Mouse (Mus musculus) embryonic facial prominence, embryonic 11.5 days (tissue): Measurements from ENCODE around the gene Selp. TPM values are rescaled to one million over a fixed set of nuclear protein-coding genes. Genes with fewer than 3 reads are reported as not detected.

Experiments
- ATAC-seq: fragments of 200-750 bp; cut with Nextera tagmentation; replicated peaks from 2 replicates; pipeline ENCODE4 v1.8.0; 2017; ENCODE audit warnings: low read depth; ENCODE audit not compliant: insufficient number of reproducible peaks, low FRiP score, low TSS enrichment
- DNase-seq: peaks from one replicate; pipeline ENCODE4 v3.0.0-alpha.2; 2015; ENCODE audit warnings: low spot score
- H3K27ac ChIP-seq: fragments of 300-500 bp; sonication (generic); replicated peaks from 2 replicates; pipeline ENCODE4 v1.5.1; 2014; ENCODE audit warnings: mild to moderate bottlenecking, low read depth, low read length, control low read depth
- H3K27me3 ChIP-seq: fragments of 300-500 bp; sonication (generic); 2 replicates; pipeline ENCODE4 v1.6.1; 2014; ENCODE audit warnings: mild to moderate bottlenecking, low read length, moderate library complexity, mixed read lengths; ENCODE audit not compliant: control insufficient read depth, insufficient read depth
- H3K36me3 ChIP-seq: fragments of 300-500 bp; sonication (generic); replicated peaks from 2 replicates; pipeline ENCODE4 v1.6.1; 2014; ENCODE audit warnings: low read depth, mild to moderate bottlenecking, low read length, moderate library complexity, mixed read lengths; ENCODE audit not compliant: control insufficient read depth, insufficient read depth
- H3K4me1 ChIP-seq: fragments of 300-500 bp; sonication (generic); 2 replicates; pipeline ENCODE4 v1.6.1; 2014; ENCODE audit warnings: low read length, mixed read lengths; ENCODE audit not compliant: control insufficient read depth, insufficient read depth
- H3K4me2 ChIP-seq: fragments of 300-500 bp; sonication (generic); 2 replicates; pipeline ENCODE4 v1.6.1; 2014; ENCODE audit warnings: low read depth, mild to moderate bottlenecking, control low read depth, low read length, moderate library complexity
- H3K4me3 ChIP-seq: fragments of 300-500 bp; sonication (generic); 2 replicates; pipeline ENCODE4 v1.5.1; 2014; ENCODE audit warnings: low read depth, low read length, control low read depth
- H3K9ac ChIP-seq: fragments of 300-500 bp; sonication (generic); replicated peaks from 2 replicates; pipeline ENCODE4 v1.6.1; 2014; ENCODE audit warnings: mild to moderate bottlenecking, control low read depth, low read length
- H3K9me3 ChIP-seq: fragments of 300-500 bp; sonication (generic); replicated peaks from 2 replicates; pipeline ENCODE4 v1.6.1; 2016; ENCODE audit warnings: mild to moderate bottlenecking, low read length, inconsistent platforms, mixed read lengths; ENCODE audit not compliant: control insufficient read depth
- WGBS: fragments of 180-500 bp; shearing (Covaris S2); extraction: QIAGEN DNeasy Blood & Tissue Kit; methylation state at CpG from one replicate; pipeline ENCODE4 v1.1.7; 2014; 5-methylcytosine and 5-hydroxymethylcytosine counted together
- polyA plus RNA-seq: library from polyadenylated mRNA; unstranded; fragments of >200 nt; fragmentation: Nextera tagmentation; extraction: Ambion mirVana; gene quantifications from 2 replicates; pipeline ENCODE4 v1.2.1, GENCODE M21; 2014

Selp gene
- polyA plus RNA-seq: 0.07 TPM in 1 of 2 replicates, not detected in the other

- Histone ChIP-seq H3K4me2 (no peak within 1 kb of the TSS), H3K27me3 (no peaks in the 10 kb centered on the region), H3K9ac (no peak within 1 kb of the TSS), H3K9me3 (no peaks in the 10 kb centered on the region), H3K36me3 (no peaks in the 10 kb centered on the region), H3K27ac (no peak within 1 kb of the TSS), H3K4me1 (no peaks in the 10 kb centered on the region), H3K4me3 (no peak within 1 kb of the TSS)
- no peak for DNase-seq
- no peak for ATAC-seq
- WGBS: 72% methylated on average over 8 of the region's 8 CpGs
Measured at GRCm38 (mm10) chr1:164114947-164115493, at the start of gene Selp. Selp (plus strand) TSS chr1:164115264.

GRCm38 (mm10) chr1:164069261-164069660, 45.8 kb upstream of the Selp start:
- no peaks in the 10 kb centered on the region for H3K4me1 ChIP-seq
- ATAC-seq: no peak
- no peak overlapping the region for H3K9ac ChIP-seq
- no peaks in the 10 kb centered on the region for H3K27me3 ChIP-seq
- DNase-seq: no peak
- no peak overlapping the region for H3K4me2 ChIP-seq
- H3K36me3 ChIP-seq: no peaks in the 10 kb centered on the region
- no peak overlapping the region for H3K4me3 ChIP-seq
- no peaks in the 10 kb centered on the region for H3K9me3 ChIP-seq
- H3K27ac ChIP-seq: no peak overlapping the region

GRCm38 (mm10) chr1:164070461-164070860, 44.6 kb upstream of the Selp start:
- no peaks in the 10 kb centered on the region for H3K4me1 ChIP-seq
- H3K27ac ChIP-seq: no peak overlapping the region
- ATAC-seq (no peak), DNase-seq (no peak)
- no peak overlapping the region for H3K4me2 ChIP-seq
- no peak overlapping the region for H3K9ac ChIP-seq
- no peaks in the 10 kb centered on the region for H3K27me3 ChIP-seq
- no peaks in the 10 kb centered on the region for H3K9me3 ChIP-seq
- H3K4me3 ChIP-seq: no peak overlapping the region
- no peaks in the 10 kb centered on the region for H3K36me3 ChIP-seq
- WGBS: 89% methylated on average over 4 of the region's 4 CpGs

- Histone ChIP-seq H3K9me3 (no peaks in the 10 kb centered on the region), H3K27me3 (no peaks in the 10 kb centered on the region), H3K9ac (no peak overlapping the region), H3K36me3 (no peaks in the 10 kb centered on the region), H3K27ac (no peak overlapping the region), H3K4me2 (no peak overlapping the region), H3K4me3 (no peak overlapping the region), H3K4me1 (no peaks in the 10 kb centered on the region)
- no peak for DNase-seq
- WGBS: 80% methylated on average over 7 of the region's 7 CpGs
- no peak for ATAC-seq
Measured at GRCm38 (mm10) chr1:164071111-164071510, 44.0 kb upstream of the Selp start.

GRCm38 (mm10) chr1:164072001-164072400, 43.1 kb upstream of the Selp start:
- Histone ChIP-seq H3K27ac (no peak overlapping the region), H3K27me3 (no peaks in the 10 kb centered on the region), H3K4me2 (no peak overlapping the region), H3K36me3 (no peaks in the 10 kb centered on the region), H3K9me3 (no peaks in the 10 kb centered on the region), H3K9ac (no peak overlapping the region), H3K4me1 (no peaks in the 10 kb centered on the region), H3K4me3 (no peak overlapping the region)
- ATAC-seq (no peak), DNase-seq (no peak)
- WGBS: 94% methylated on average over 4 of the region's 4 CpGs

GRCm38 (mm10) chr1:164073091-164073490, 42.0 kb upstream of the Selp start:
- no peak for ATAC-seq
- no peaks in the 10 kb centered on the region for H3K4me1 ChIP-seq
- no peak for DNase-seq
- H3K9me3 ChIP-seq: no peaks in the 10 kb centered on the region
- no peak overlapping the region for H3K27ac ChIP-seq
- H3K27me3 ChIP-seq: no peaks in the 10 kb centered on the region
- H3K9ac ChIP-seq: no peak overlapping the region
- no peak overlapping the region for H3K4me3 ChIP-seq
- no peak overlapping the region for H3K4me2 ChIP-seq
- H3K36me3 ChIP-seq: no peaks in the 10 kb centered on the region
- WGBS: 85% methylated on average over 9 of the region's 9 CpGs

GRCm38 (mm10) chr1:164073803-164074202, 41.3 kb upstream of the Selp start:
- Histone ChIP-seq H3K9ac (no peak overlapping the region), H3K27ac (no peak overlapping the region), H3K36me3 (no peaks in the 10 kb centered on the region), H3K4me3 (no peak overlapping the region), H3K27me3 (no peaks in the 10 kb centered on the region), H3K4me1 (no peaks in the 10 kb centered on the region), H3K9me3 (no peaks in the 10 kb centered on the region), H3K4me2 (no peak overlapping the region)
- DNase-seq: no peak
- no peak for ATAC-seq
- 83% methylated on average over 7 of the region's 7 CpGs for whole genome bisulfite sequencing

GRCm38 (mm10) chr1:164074606-164075140, 40.4 kb upstream of the Selp start:
- no peak overlapping the region for H3K9ac ChIP-seq
- ATAC-seq: no peak
- 85% methylated on average over 2 of the region's 2 CpGs for WGBS
- no peak for DNase-seq
- no peak overlapping the region for H3K4me2 ChIP-seq
- no peaks in the 10 kb centered on the region for H3K27me3 ChIP-seq
- no peak overlapping the region for H3K27ac ChIP-seq
- no peak overlapping the region for H3K4me3 ChIP-seq
- H3K4me1 ChIP-seq: no peaks in the 10 kb centered on the region
- H3K9me3 ChIP-seq: no peaks in the 10 kb centered on the region
- H3K36me3 ChIP-seq: no peaks in the 10 kb centered on the region
